Mouse (Mus musculus): ENCODE data around the gene Dner. TPM values are rescaled to one million over a fixed set of nuclear protein-coding genes. Genes with fewer than 3 reads are reported as not detected.

Gene Dner
- polyA plus RNA-seq, 1 experiment from 2014 or later, result 344 TPM

GRCm38 (mm10) chr1:84622978-84623554, 73.0 kb downstream of the Dner start:
- Histone ChIP-seq H3K4me1 (peaks cover 55% of the 10 kb centered on the region), H3K27ac (replicated peaks) (peak overlapping the region; percentile 34), H3K9me3 (replicated peaks) (no peaks in the 10 kb centered on the region), H3K27me3 (replicated peaks) (no peaks in the 10 kb centered on the region), H3K36me3 (no peaks in the 10 kb centered on the region), H3K9ac (replicated peaks) (no peak overlapping the region), H3K4me3 (replicated peaks) (no peak overlapping the region), H3K4me2 (no peak overlapping the region)
- WGBS, result 30% methylated on average over 12 of the region's 12 CpGs
- ATAC-seq (ENCODE audit: low FRiP score), result no peak

DNA sequence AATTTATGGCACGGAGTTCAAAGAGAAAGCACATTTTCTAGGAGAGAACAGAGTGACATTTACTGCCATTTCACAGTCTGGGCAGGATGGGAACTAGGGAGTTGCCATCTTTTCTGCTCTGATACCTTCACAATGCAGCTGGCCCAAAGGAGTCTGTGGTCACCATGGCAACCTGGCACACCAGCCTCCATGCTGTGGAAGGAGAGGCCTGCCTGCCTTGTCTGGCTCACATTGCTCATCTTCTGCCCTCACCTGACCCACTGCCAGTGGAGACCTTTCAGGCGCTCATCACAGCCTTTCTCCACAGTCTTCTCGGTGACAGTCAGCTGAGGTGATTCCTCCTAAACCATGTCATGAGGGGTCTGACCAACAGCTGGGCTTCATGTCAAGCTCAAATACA, 74.7 kb downstream of the Dner start:
- no peak overlapping the region for H3K4me3 ChIP-seq (replicated peaks)
- ATAC-seq (ENCODE audit: low FRiP score), result peak; percentile 90
- H3K4me2 ChIP-seq, result peak overlapping the region; percentile 30; the same call in 1 of the 2 replicates
- no peaks in the 10 kb centered on the region for H3K9me3 ChIP-seq (replicated peaks)
- peaks cover 70% of the 10 kb centered on the region for H3K4me1 ChIP-seq
- H3K27me3 ChIP-seq (replicated peaks), result no peaks in the 10 kb centered on the region
- 14% methylated on average over 3 of the region's 3 CpGs for WGBS
- no peak overlapping the region for H3K9ac ChIP-seq (replicated peaks)
- H3K27ac ChIP-seq (replicated peaks), result peak overlapping the region; percentile 87
- H3K36me3 ChIP-seq, result no peaks in the 10 kb centered on the region

- peak overlapping the region; percentile 74 for H3K27ac ChIP-seq (replicated peaks)
- peak overlapping the region; percentile 15; the same call in 1 of the 2 replicates for H3K9ac ChIP-seq (replicated peaks)
- H3K4me1 ChIP-seq, result peaks cover 69% of the 10 kb centered on the region
- ATAC-seq (ENCODE audit: low FRiP score), result no peak
- H3K4me2 ChIP-seq, result peak overlapping the region; percentile 49
- WGBS, result 13% methylated on average over 16 of the region's 16 CpGs
- no peaks in the 10 kb centered on the region for H3K27me3 ChIP-seq (replicated peaks)
- no peaks in the 10 kb centered on the region for H3K9me3 ChIP-seq (replicated peaks)
- H3K36me3 ChIP-seq, result no peaks in the 10 kb centered on the region
- H3K4me3 ChIP-seq (replicated peaks), result 0 out of 2 replicates have a peak overlapping the region, but pooled peaks have one; percentile 12
These were observed 76.8 kb downstream of the Dner start for GRCm38 (mm10) chr1:84619131-84619760.

DNA sequence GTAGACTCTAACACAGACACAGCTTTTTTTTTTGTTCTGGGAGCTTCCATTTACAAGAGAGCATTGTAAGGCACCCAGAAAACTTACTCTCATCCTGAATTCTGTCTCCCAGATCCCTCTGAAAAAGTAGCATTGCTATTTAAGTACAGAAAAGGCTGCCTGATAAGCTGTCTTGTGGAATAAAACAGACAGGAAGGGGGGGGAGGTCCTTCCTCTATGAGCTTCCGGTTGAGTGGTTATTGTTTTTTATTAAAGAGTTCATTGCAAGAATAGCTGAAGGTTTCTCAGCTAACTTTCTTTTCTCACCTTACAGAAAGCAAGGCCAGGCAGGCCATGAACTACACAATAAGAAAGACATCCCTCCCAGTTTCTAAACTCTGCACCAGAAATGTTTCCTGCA, 77.9 kb downstream of the Dner start:
- no peaks in the 10 kb centered on the region for H3K36me3 ChIP-seq
- ATAC-seq (ENCODE audit: low FRiP score), result no peak
- 67% methylated on average over 1 of the region's 1 CpGs for WGBS
- no peak overlapping the region for H3K4me2 ChIP-seq
- H3K9me3 ChIP-seq (replicated peaks), result no peaks in the 10 kb centered on the region
- peaks cover 67% of the 10 kb centered on the region for H3K4me1 ChIP-seq
- no peak overlapping the region for H3K4me3 ChIP-seq (replicated peaks)
- no peaks in the 10 kb centered on the region for H3K27me3 ChIP-seq (replicated peaks)
- no peak overlapping the region for H3K27ac ChIP-seq (replicated peaks)
- H3K9ac ChIP-seq (replicated peaks), result no peak overlapping the region

DNA sequence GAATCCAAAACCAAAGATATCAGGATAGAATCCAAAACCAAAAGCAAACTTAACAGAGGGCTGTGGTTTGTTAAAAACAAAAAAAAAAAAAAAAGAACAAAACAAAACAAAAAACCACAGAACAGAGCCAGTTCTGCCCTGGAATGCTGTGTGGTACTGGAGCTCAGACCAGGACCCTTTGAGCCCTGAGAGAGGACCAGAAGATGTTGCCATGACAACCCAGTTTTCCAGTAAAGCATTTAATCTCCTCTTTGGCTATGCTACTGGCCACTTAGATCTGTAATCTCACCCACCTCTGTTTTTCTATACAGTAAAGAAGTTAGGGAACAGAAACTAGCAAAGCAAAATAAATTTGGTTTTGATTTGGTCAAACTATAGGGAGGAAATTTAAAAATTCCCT, 79.9 kb downstream of the Dner start:
- Histone ChIP-seq H3K9me3 (replicated peaks) (no peaks in the 10 kb centered on the region), H3K4me1 (peaks cover 63% of the 10 kb centered on the region), H3K27me3 (replicated peaks) (no peaks in the 10 kb centered on the region), H3K36me3 (no peaks in the 10 kb centered on the region), H3K9ac (replicated peaks) (no peak overlapping the region), H3K27ac (replicated peaks) (no peak overlapping the region), H3K4me3 (replicated peaks) (no peak overlapping the region), H3K4me2 (no peak overlapping the region)
- ATAC-seq (ENCODE audit: low FRiP score), result no peak

DNA sequence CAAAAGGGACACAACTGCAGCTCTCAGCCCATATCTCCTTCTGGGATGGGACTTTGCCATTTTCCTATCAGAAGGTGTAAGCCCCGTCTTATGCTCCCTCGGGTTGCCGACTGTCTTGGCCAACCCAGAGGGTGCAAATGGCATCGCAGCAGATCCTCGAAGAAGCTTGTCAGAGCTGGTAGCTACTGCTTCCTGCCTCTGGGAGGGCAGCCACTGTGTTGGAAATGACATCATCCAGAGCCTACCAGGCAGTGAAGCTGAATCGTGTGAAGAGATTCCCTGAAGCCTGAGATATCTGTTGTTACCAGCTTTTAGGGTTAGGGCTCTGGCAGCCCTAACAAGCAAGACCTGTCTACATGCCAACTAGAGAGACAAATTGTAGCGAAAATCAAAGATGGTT, 81.4 kb downstream of the Dner start:
- 82% methylated on average over 7 of the region's 7 CpGs for WGBS
- H3K36me3 ChIP-seq, result no peaks in the 10 kb centered on the region
- H3K27me3 ChIP-seq (replicated peaks), result no peaks in the 10 kb centered on the region
- H3K4me2 ChIP-seq, result no peak overlapping the region
- no peak overlapping the region for H3K27ac ChIP-seq (replicated peaks)
- no peak overlapping the region for H3K9ac ChIP-seq (replicated peaks)
- no peaks in the 10 kb centered on the region for H3K9me3 ChIP-seq (replicated peaks)
- peaks cover 55% of the 10 kb centered on the region for H3K4me1 ChIP-seq
- no peak overlapping the region for H3K4me3 ChIP-seq (replicated peaks)
- no peak for ATAC-seq (ENCODE audit: low FRiP score)

DNA sequence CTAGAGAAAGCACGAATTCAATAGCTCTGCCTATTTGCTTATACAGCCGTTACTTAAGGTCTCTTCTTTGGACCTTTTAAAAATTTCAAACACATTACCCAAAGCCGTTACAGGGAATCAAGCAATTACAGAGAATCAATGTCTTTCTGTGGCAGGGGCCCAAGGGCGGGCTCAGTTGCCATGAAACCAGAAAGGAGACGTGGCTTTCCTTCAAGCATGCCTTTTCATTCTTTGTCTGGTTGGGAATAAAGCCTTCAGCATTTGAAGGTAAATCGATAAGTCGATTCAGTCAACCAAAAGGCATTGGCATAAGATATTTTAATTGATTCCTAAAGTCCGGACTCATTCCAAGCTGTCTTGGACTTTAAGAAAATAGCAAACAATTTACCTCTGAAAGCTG, 82.9 kb downstream of the Dner start:
- WGBS, result 24% methylated on average over 8 of the region's 8 CpGs
- Histone ChIP-seq H3K36me3 (no peaks in the 10 kb centered on the region), H3K4me2 (no peak overlapping the region), H3K27ac (replicated peaks) (peak overlapping the region; percentile 28; the same call in 1 of the 2 replicates), H3K9me3 (replicated peaks) (no peaks in the 10 kb centered on the region), H3K27me3 (replicated peaks) (no peaks in the 10 kb centered on the region), H3K4me1 (peaks cover 42% of the 10 kb centered on the region), H3K9ac (replicated peaks) (no peak overlapping the region), H3K4me3 (replicated peaks) (no peak overlapping the region)
- ATAC-seq (ENCODE audit: low FRiP score), result no peak

- H3K9ac ChIP-seq (replicated peaks), result no peak overlapping the region
- H3K36me3 ChIP-seq, result no peaks in the 10 kb centered on the region
- H3K4me3 ChIP-seq (replicated peaks), result no peak overlapping the region
These were observed 84.7 kb downstream of the Dner start for GRCm38 (mm10) chr1:84611331-84611730.

GRCm38 (mm10) chr1:84599025-84599424, 97.0 kb downstream of the Dner start:
- Histone ChIP-seq H3K4me3 (replicated peaks) (no peak overlapping the region), H3K36me3 (no peaks in the 10 kb centered on the region), H3K9ac (replicated peaks) (no peak overlapping the region), H3K27ac (replicated peaks) (peak overlapping the region; percentile 6; the same call in 1 of the 2 replicates), H3K4me2 (no peak overlapping the region), H3K4me1 (peaks cover 24% of the 10 kb centered on the region), H3K9me3 (replicated peaks) (no peaks in the 10 kb centered on the region), H3K27me3 (replicated peaks) (no peaks in the 10 kb centered on the region)
- no peak for ATAC-seq (ENCODE audit: low FRiP score)
- WGBS, result 85% methylated on average over 5 of the region's 5 CpGs

More at GRCm38 (mm10) chr1:84611331-84611730, 84.7 kb downstream of the Dner start:
- peaks cover 27% of the 10 kb centered on the region for H3K4me1 ChIP-seq
- H3K4me2 ChIP-seq, result no peak overlapping the region
- 49% methylated on average over 3 of the region's 3 CpGs for WGBS
- no peak for ATAC-seq (ENCODE audit: low FRiP score)
- H3K27me3 ChIP-seq (replicated peaks), result no peaks in the 10 kb centered on the region
- no peaks in the 10 kb centered on the region for H3K9me3 ChIP-seq (replicated peaks)
- H3K27ac ChIP-seq (replicated peaks), result peak overlapping the region; percentile 43

GRCm38 (mm10) chr1:84596023-84596422, 100.0 kb downstream of the Dner start:
- 74% methylated on average over 3 of the region's 3 CpGs for WGBS
- no peak overlapping the region for H3K27ac ChIP-seq (replicated peaks)
- H3K27me3 ChIP-seq (replicated peaks), result no peaks in the 10 kb centered on the region
- H3K4me2 ChIP-seq, result no peak overlapping the region
- H3K36me3 ChIP-seq, result no peaks in the 10 kb centered on the region
- no peak overlapping the region for H3K4me3 ChIP-seq (replicated peaks)
- no peak overlapping the region for H3K9ac ChIP-seq (replicated peaks)
- peaks cover 38% of the 10 kb centered on the region for H3K4me1 ChIP-seq
- peak; percentile 22; the same call in 1 of the 2 replicates for ATAC-seq (ENCODE audit: low FRiP score)
- H3K9me3 ChIP-seq (replicated peaks), result no peaks in the 10 kb centered on the region

GRCm38 (mm10) chr1:84592394-84592793, 103.6 kb downstream of the Dner start:
- H3K4me3 ChIP-seq (replicated peaks), result no peak overlapping the region
- no peak overlapping the region for H3K9ac ChIP-seq (replicated peaks)
- H3K4me1 ChIP-seq, result peaks cover 46% of the 10 kb centered on the region
- peak overlapping the region; percentile 69 for H3K27ac ChIP-seq (replicated peaks)
- no peaks in the 10 kb centered on the region for H3K36me3 ChIP-seq
- no peak for ATAC-seq (ENCODE audit: low FRiP score)
- no peaks in the 10 kb centered on the region for H3K9me3 ChIP-seq (replicated peaks)
- WGBS, result 39% methylated on average over 3 of the region's 3 CpGs
- no peaks in the 10 kb centered on the region for H3K27me3 ChIP-seq (replicated peaks)
- no peak overlapping the region for H3K4me2 ChIP-seq

GRCm38 (mm10) chr1:84590534-84590933, 105.5 kb downstream of the Dner start:
- Histone ChIP-seq H3K4me1 (peaks cover 57% of the 10 kb centered on the region), H3K9ac (replicated peaks) (no peak overlapping the region), H3K36me3 (no peaks in the 10 kb centered on the region), H3K9me3 (replicated peaks) (no peaks in the 10 kb centered on the region), H3K4me3 (replicated peaks) (no peak overlapping the region), H3K4me2 (no peak overlapping the region), H3K27ac (replicated peaks) (0 out of 2 replicates have a peak overlapping the region, but pooled peaks have one; percentile 10), H3K27me3 (replicated peaks) (no peaks in the 10 kb centered on the region)
- 64% methylated on average over 9 of the region's 9 CpGs for WGBS
- no peak for ATAC-seq (ENCODE audit: low FRiP score)
